Mouse (Mus musculus): ENCODE results near the gene Hsp90ab1.

DNA sequence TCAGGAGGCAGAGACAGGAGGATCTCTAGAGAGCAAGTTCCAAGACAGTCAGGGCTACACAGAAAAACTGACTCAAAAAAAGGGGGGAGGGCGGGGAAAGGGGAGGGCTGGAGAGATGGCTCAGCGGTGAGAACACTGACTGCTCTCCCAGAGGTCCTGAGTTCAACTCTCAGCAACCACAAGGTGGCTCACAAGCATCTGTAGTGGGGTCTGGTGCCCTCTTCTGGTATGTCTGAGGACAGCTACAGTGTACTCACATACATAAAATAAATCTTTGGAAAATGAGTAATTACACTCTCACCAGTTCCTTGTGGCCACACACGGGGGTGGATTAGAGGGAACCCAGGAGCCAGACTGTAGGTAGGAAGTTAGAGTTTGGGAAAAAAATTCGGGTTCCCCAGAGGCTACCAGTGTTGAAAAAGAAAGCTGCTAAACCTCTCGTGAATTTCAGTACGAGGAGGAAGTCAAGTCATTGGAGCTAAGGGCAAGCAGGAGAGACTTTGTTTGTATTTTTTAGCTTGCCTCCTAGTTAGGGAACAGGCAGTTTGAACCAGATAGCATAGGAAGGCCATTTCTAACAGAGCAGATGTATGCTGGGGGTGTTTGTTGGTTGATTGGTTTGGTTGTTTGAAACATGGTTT, 9.8 kb upstream of the Hsp90ab1 start:
- TF ChIP-seq CTCF (IDR thresholded peaks at IDR 0.05; ENCODE audit: low read depth, low read length): peak; percentile 66
- no peak for TF ChIP-seq EP300 (IDR thresholded peaks at IDR 0.05; ENCODE audit: insufficient read depth, low read depth, low read length)
